Mouse (Mus musculus) limb, embryonic 14.5 days (tissue): Measurements from ENCODE around the gene Gpsm1. TPM values are rescaled to one million over a fixed set of nuclear protein-coding genes. Genes with fewer than 3 reads are reported as not detected.

Experiments used
- ATAC-seq: fragments of 200-750 bp; cut with Nextera tagmentation; 2 replicates; pipeline ENCODE4 v1.8.0; 2017; ENCODE audit warnings: low read depth, moderate number of reproducible peaks, moderate TSS enrichment; ENCODE audit not compliant: low FRiP score
- DNase-seq: peaks from one replicate; pipeline ENCODE4 v3.0.0-alpha.2; 2015; ENCODE audit warnings: low spot score
- H3K27ac ChIP-seq: fragments of 300-500 bp; sonication (generic); replicated peaks from 2 replicates; pipeline ENCODE4 v1.5.1; 2014; ENCODE audit warnings: low read depth, mild to moderate bottlenecking, low read length, moderate library complexity, mixed read lengths
- H3K27me3 ChIP-seq: fragments of 300-500 bp; sonication (generic); 2 replicates; pipeline ENCODE4 v1.6.1; 2014; ENCODE audit warnings: low read length, mixed read lengths; ENCODE audit not compliant: control insufficient read depth, insufficient read depth
- H3K36me3 ChIP-seq: fragments of 300-500 bp; sonication (generic); 2 replicates; pipeline ENCODE4 v1.6.1; 2014; ENCODE audit warnings: mild to moderate bottlenecking, low read length, moderate library complexity, mixed read lengths; ENCODE audit not compliant: control insufficient read depth, insufficient read depth
- H3K4me1 ChIP-seq: fragments of 300-500 bp; sonication (generic); 2 replicates; pipeline ENCODE4 v1.6.1; 2014; ENCODE audit warnings: antibody characterized with exemption, low read length, mixed read lengths; ENCODE audit not compliant: control insufficient read depth, insufficient read depth
- H3K4me2 ChIP-seq: fragments of 300-500 bp; sonication (generic); replicated peaks from 2 replicates; pipeline ENCODE4 v1.6.1; 2014; ENCODE audit warnings: low read depth, mild to moderate bottlenecking, low read length, moderate library complexity; ENCODE audit not compliant: severe bottlenecking
- H3K4me3 ChIP-seq: fragments of 300-500 bp; sonication (generic); replicated peaks from 2 replicates; pipeline ENCODE4 v1.5.1; 2014; ENCODE audit warnings: low read length
- H3K9ac ChIP-seq: fragments of 300-500 bp; sonication (generic); 2 replicates; pipeline ENCODE4 v1.6.1; 2014; ENCODE audit warnings: mild to moderate bottlenecking, low read depth, low read length, moderate library complexity; ENCODE audit not compliant: severe bottlenecking
- H3K9me3 ChIP-seq: fragments of 300-500 bp; sonication (generic); 2 replicates; pipeline ENCODE4 v1.6.1; 2016; ENCODE audit warnings: low read length; ENCODE audit not compliant: control insufficient read depth
- POLR2A ChIP-seq: fragments of 200-500 bp; IDR thresholded peaks from 2 replicates; pipeline ENCODE4 v1.8.0; 2012; ENCODE audit warnings: inconsistent platforms, mild to moderate bottlenecking, moderate library complexity, borderline replicate concordance; ENCODE audit not compliant: insufficient read depth, insufficient read length; ENCODE audit errors: extremely low read depth
- WGBS: fragments of 180-500 bp; shearing (Covaris S2); extraction: QIAGEN DNeasy Blood & Tissue Kit; methylation state at CpG from one replicate; pipeline ENCODE4 v1.1.7; 2014; 5-methylcytosine and 5-hydroxymethylcytosine counted together
- polyA plus RNA-seq, 2 experiments: library from polyadenylated mRNA; depleted of rRNA in 1 of 2; stranded (reverse) in 1 of 2; unstranded in 1 of 2; fragments of >200 nt; fragmentation: Nextera tagmentation in 1 of 2; extraction: Ambion mirVana in 1 of 2; gene quantifications; 2 replicates each; pipeline versions ENCODE4 v1.2.1 to v1.2.3; 2012 to 2014

Gpsm1 gene
- polyA plus RNA-seq, 2 experiments, result 31.0 to 78.4 TPM

DNA sequence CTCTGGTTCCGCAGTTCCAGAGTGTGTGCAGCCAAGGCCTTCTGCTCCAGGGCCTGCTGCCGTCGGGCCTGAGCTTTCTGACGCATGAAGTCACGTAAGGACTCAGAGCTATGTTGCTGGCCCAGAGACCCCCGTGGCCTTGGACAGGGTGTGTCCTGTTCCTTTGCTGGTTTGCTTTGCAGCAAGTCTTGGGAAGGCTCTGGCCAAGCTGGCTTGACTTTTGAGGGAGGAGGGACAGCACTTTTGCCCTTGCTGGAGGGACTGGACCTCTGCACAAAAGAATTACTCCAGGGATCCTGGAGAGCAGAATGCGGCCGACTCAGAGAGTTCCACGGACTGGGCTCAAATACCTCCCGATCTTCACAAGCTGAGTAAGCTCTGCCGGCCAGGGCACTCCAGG, 34.7 kb upstream of the Gpsm1 start:
- no peak for ATAC-seq
- Histone ChIP-seq H3K4me1 (no peaks in the 10 kb centered on the region), H3K27me3 (no peaks in the 10 kb centered on the region), H3K4me2 (no peak overlapping the region), H3K27ac (no peak overlapping the region), H3K9ac (no peak overlapping the region), H3K36me3 (no peaks in the 10 kb centered on the region), H3K9me3 (no peaks in the 10 kb centered on the region), H3K4me3 (no peak overlapping the region)
- TF ChIP-seq POLR2A, result no peak
- DNase-seq, result no peak
- WGBS, result 70% methylated on average over 11 of the region's 11 CpGs

DNA sequence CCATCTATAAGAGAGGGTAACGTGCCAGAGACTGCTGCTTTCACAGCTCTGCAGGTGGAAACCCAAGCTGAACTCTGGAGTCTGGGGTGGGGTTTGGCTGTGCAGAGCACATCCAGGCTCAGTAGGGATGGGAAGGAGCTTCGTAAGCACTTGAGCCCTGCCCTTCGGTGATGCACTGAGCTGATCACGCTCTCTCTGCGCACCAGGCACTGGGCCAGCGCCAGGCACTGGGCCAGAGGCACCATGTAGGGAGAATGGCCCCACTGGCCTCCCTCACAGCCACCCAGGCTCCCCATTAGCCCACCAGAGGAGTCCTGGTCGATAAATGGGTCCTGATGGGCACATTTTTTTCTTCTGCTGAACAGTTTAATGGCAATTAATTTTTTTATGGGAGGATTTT, 29.5 kb upstream of the Gpsm1 start:
- no peaks in the 10 kb centered on the region for H3K27me3 ChIP-seq
- TF ChIP-seq POLR2A, result no peak
- WGBS, result 42% methylated on average over 7 of the region's 7 CpGs
- H3K27ac ChIP-seq, result no peak overlapping the region
- H3K4me3 ChIP-seq, result no peak overlapping the region
- H3K36me3 ChIP-seq, result no peaks in the 10 kb centered on the region
- H3K4me1 ChIP-seq, result no peaks in the 10 kb centered on the region
- no peaks in the 10 kb centered on the region for H3K9me3 ChIP-seq
- H3K9ac ChIP-seq, result no peak overlapping the region
- ATAC-seq (no peak), DNase-seq (no peak)
- no peak overlapping the region for H3K4me2 ChIP-seq

DNA sequence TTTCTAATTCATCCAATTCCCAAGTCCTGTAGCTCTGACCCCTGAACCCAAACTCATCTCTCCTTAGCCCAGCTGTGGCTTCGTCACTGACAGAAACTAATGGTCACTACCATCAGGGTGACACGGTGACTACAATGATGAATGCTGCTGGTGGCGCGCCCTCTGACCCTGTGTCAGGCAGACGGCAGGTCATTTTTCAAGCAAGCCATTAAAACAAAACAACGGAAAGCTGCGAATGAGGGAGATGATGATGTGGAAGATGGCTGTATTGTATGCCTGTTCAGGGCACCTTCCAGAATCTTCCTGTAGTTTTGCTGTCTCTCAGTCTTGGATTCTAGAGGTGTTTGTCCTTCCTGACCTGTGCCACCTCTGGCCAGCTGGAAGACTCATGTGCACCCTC, 28.9 kb upstream of the Gpsm1 start:
- Histone ChIP-seq H3K9me3 (no peaks in the 10 kb centered on the region), H3K4me2 (no peak overlapping the region), H3K27ac (no peak overlapping the region), H3K27me3 (no peaks in the 10 kb centered on the region), H3K36me3 (no peaks in the 10 kb centered on the region), H3K4me1 (no peaks in the 10 kb centered on the region), H3K4me3 (no peak overlapping the region), H3K9ac (no peak overlapping the region)
- WGBS, result 37% methylated on average over 7 of the region's 7 CpGs
- ATAC-seq, result no peak
- DNase-seq, result no peak
- no peak for TF ChIP-seq POLR2A

DNA sequence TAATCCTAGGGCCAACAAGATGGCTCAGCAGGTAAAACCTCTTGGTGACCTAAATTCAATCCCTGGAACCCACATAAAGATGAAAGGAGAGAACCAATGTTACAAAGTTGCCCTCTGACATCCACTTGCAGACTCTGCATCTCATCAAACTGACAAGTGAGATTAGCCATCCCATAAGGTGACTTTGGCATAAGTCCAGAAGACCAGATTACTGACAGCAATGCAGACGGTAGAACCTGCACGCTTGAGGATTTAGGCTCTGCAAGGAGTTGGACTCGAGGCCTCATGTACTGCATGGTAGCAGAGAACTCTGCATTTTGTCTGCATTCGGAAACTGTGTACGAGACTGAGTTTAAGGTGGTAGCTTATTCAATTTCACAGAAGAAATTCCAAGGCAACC, 25.2 kb upstream of the Gpsm1 start:
- no peak for ATAC-seq
- 64% methylated on average over 5 of the region's 5 CpGs for WGBS

DNA sequence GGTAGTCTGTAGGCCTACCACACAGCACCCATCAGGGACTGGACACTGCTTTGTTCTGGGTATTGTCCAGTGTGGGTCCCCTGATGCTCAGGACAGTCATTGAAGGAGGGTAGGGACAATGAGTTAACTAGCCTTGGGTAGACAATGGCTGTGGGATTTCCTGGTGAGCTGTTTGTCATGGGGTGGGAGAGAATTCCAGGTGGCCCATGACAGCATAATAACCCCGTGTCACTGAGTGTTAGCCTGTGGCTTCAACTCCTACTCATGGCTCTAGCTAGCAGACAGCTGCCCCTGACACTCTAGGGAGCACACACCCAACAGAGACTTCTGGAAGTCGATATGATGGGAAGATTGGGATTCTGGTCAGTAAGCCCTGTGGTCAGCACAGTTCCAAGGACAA, 20.9 kb upstream of the Gpsm1 start, which contains the start of gene Ccdc187:
TSS of gene Ccdc187 (minus strand) at position 101 of the 400 bp plus-strand sequence.
- Histone ChIP-seq H3K4me3 (no peak within 1 kb of the TSS), H3K9me3 (no peaks in the 10 kb centered on the region), H3K4me1 (no peaks in the 10 kb centered on the region; the same call in 1 of the 2 replicates), H3K9ac (no peak within 1 kb of the TSS), H3K4me2 (no peak within 1 kb of the TSS), H3K36me3 (no peaks in the 10 kb centered on the region), H3K27me3 (no peaks in the 10 kb centered on the region), H3K27ac (no peak within 1 kb of the TSS)
- no peak for ATAC-seq
- DNase-seq, result no peak
- WGBS, result 57% methylated on average over 2 of the region's 2 CpGs
- no peak for TF ChIP-seq POLR2A

More for the DNA sequence above, 25.2 kb upstream of the Gpsm1 start:
- H3K4me2 ChIP-seq, result no peak overlapping the region
- no peaks in the 10 kb centered on the region for H3K36me3 ChIP-seq
- H3K4me1 ChIP-seq, result no peaks in the 10 kb centered on the region
- H3K4me3 ChIP-seq, result no peak overlapping the region
- no peak overlapping the region for H3K27ac ChIP-seq
- no peak overlapping the region for H3K9ac ChIP-seq
- TF ChIP-seq POLR2A, result no peak
- no peaks in the 10 kb centered on the region for H3K27me3 ChIP-seq
- DNase-seq, result no peak
- H3K9me3 ChIP-seq, result no peaks in the 10 kb centered on the region
